Mouse (Mus musculus) mouse trophoblast stem cell (cell line): ENCODE data around the gene Wdr95.

ENCODE experiments used
- in situ Hi-C, 2 experiments: fragments of 300-500 bp; cut with MseI, MboI; formaldehyde crosslinking; loops; 2 replicates in 1 of 2; 3 replicates in 1 of 2; pipeline ENCODE4 v1.15.1; 2025

The Wdr95 gene

GRCm38 (mm10) chr5:149661428-149661827, 132.9 kb downstream of the Wdr95 start:
- in situ Hi-C loops: no loop called here
